Mouse (Mus musculus) fibroblast of lung, adult 2 months (primary cell): ENCODE measurements around the gene Rora.

Source experiments
- DNase-seq: peaks from one replicate; pipeline ENCODE4 v3.0.0-alpha.2; 2011; ENCODE audit warnings: low read depth

Rora gene

GRCm38 (mm10) chr9:69292353-69292752, 638.8 kb downstream of the Rora start:
- DNase-seq: no peak

- no peak for DNase-seq
These were observed 639.4 kb downstream of the Rora start for GRCm38 (mm10) chr9:69292776-69293687.

- DNase-seq: no peak
These were observed 640.1 kb downstream of the Rora start for GRCm38 (mm10) chr9:69293688-69294074.

- DNase-seq: no peak
These were observed 640.8 kb downstream of the Rora start for GRCm38 (mm10) chr9:69294426-69294825.

- no peak for DNase-seq
These were observed 641.3 kb downstream of the Rora start for GRCm38 (mm10) chr9:69294856-69295255.

- DNase-seq: no peak
These were observed 642.2 kb downstream of the Rora start for GRCm38 (mm10) chr9:69295826-69296225.

- DNase-seq: no peak
These were observed 642.8 kb downstream of the Rora start for GRCm38 (mm10) chr9:69296418-69296817.

GRCm38 (mm10) chr9:69297766-69298375, 644.3 kb downstream of the Rora start:
- DNase-seq: no peak

GRCm38 (mm10) chr9:69298566-69299335, 645.2 kb downstream of the Rora start:
- no peak for DNase-seq

- DNase-seq: no peak
These were observed 645.9 kb downstream of the Rora start for GRCm38 (mm10) chr9:69299484-69299883.

- DNase-seq: no peak
These were observed 646.7 kb downstream of the Rora start for GRCm38 (mm10) chr9:69300296-69300695.

GRCm38 (mm10) chr9:69301445-69301844, 647.9 kb downstream of the Rora start:
- DNase-seq: no peak

GRCm38 (mm10) chr9:69301955-69302354, 648.4 kb downstream of the Rora start:
- DNase-seq: no peak

GRCm38 (mm10) chr9:69302846-69303245, 649.3 kb downstream of the Rora start:
- no peak for DNase-seq

- no peak for DNase-seq
These were observed 649.9 kb downstream of the Rora start for GRCm38 (mm10) chr9:69303346-69303944.

- no peak for DNase-seq
These were observed 650.4 kb downstream of the Rora start for GRCm38 (mm10) chr9:69303962-69304361.

GRCm38 (mm10) chr9:69304492-69304891, 650.9 kb downstream of the Rora start:
- no peak for DNase-seq

- no peak for DNase-seq
These were observed 651.4 kb downstream of the Rora start for GRCm38 (mm10) chr9:69304991-69305390.

GRCm38 (mm10) chr9:69306734-69307528, 653.3 kb downstream of the Rora start:
- DNase-seq: no peak

GRCm38 (mm10) chr9:69307974-69308373, 654.4 kb downstream of the Rora start:
- no peak for DNase-seq

GRCm38 (mm10) chr9:69310524-69310923, 656.9 kb downstream of the Rora start:
- no peak for DNase-seq
